Mouse (Mus musculus) lung, embryonic 16.5 days (tissue): ENCODE measurements at regions not wholly inside any gene's neighbourhood (a gene's known extent, or its start where the extent isn't known, plus 50 kb on each side); places are given as distances from the start of the nearest gene placed in this dataset.
A peak's percentile ranks its signal among the peaks of the same experiment; 100 is the strongest.

Source experiments
- ATAC-seq: fragments of 200-750 bp; cut with Nextera tagmentation; 2 replicates; pipeline ENCODE4 v1.8.0; 2017; ENCODE audit warnings: low read depth, mild to moderate bottlenecking, moderate library complexity
- H3K27ac ChIP-seq: fragments of 300-500 bp; sonication (generic); 2 replicates; pipeline ENCODE4 v1.5.1; 2014; ENCODE audit warnings: mild to moderate bottlenecking, control low read depth, low read length
- H3K27me3 ChIP-seq: fragments of 300-500 bp; sonication (generic); 2 replicates; pipeline ENCODE4 v1.6.1; 2014; ENCODE audit warnings: low read depth, low read length, mixed read lengths; ENCODE audit not compliant: control insufficient read depth, insufficient read depth
- H3K36me3 ChIP-seq: fragments of 300-500 bp; sonication (generic); 2 replicates; pipeline ENCODE4 v1.6.1; 2014; ENCODE audit warnings: low read length; ENCODE audit not compliant: control insufficient read depth, insufficient read depth
- H3K4me1 ChIP-seq: fragments of 300-500 bp; sonication (generic); replicated peaks from 2 replicates; pipeline ENCODE4 v1.6.1; 2014; ENCODE audit warnings: low read length, mixed read lengths; ENCODE audit not compliant: control insufficient read depth, insufficient read depth
- H3K4me2 ChIP-seq: fragments of 300-500 bp; sonication (generic); 2 replicates; pipeline ENCODE4 v1.6.1; 2014; ENCODE audit warnings: low read depth, low read length, control low read depth
- H3K4me3 ChIP-seq: fragments of 300-500 bp; sonication (generic); 2 replicates; pipeline ENCODE4 v1.5.1; 2014; ENCODE audit warnings: mild to moderate bottlenecking, low read length, control low read depth
- H3K9ac ChIP-seq: fragments of 300-500 bp; sonication (generic); 2 replicates; pipeline ENCODE4 v1.6.1; 2014; ENCODE audit warnings: low read length, control low read depth
- H3K9me3 ChIP-seq: fragments of 300-500 bp; sonication (generic); 2 replicates; pipeline ENCODE4 v1.6.1; 2016; ENCODE audit warnings: low read length; ENCODE audit not compliant: control insufficient read depth
- WGBS: fragments of 180-500 bp; shearing (Covaris S2); extraction: QIAGEN DNeasy Blood & Tissue Kit; methylation state at CpG from one replicate; pipeline ENCODE4 v1.1.7; 2014; 5-methylcytosine and 5-hydroxymethylcytosine counted together

- Histone ChIP-seq H3K4me1 (no peaks in the 10 kb centered on the region), H3K27ac (no peak overlapping the region), H3K36me3 (no peaks in the 10 kb centered on the region), H3K4me2 (no peak overlapping the region), H3K4me3 (no peak overlapping the region), H3K9ac (no peak overlapping the region), H3K27me3 (no peaks in the 10 kb centered on the region), H3K9me3 (no peaks in the 10 kb centered on the region)
- no peak for ATAC-seq
- 62% methylated on average over 3 of the region's 3 CpGs for WGBS
These were observed 266.8 kb upstream of the Irx4 start for GRCm38 (mm10) chr13:72993410-72993858.

- H3K27ac ChIP-seq = no peak overlapping the region
- no peaks in the 10 kb centered on the region for H3K27me3 ChIP-seq
- H3K4me2 ChIP-seq = no peak overlapping the region
- H3K4me1 ChIP-seq = no peaks in the 10 kb centered on the region
- no peak overlapping the region for H3K9ac ChIP-seq
- H3K9me3 ChIP-seq = no peaks in the 10 kb centered on the region
- H3K36me3 ChIP-seq = no peaks in the 10 kb centered on the region
- ATAC-seq = no peak
- no peak overlapping the region for H3K4me3 ChIP-seq
These were observed 265.7 kb upstream of the Irx4 start for GRCm38 (mm10) chr13:72994538-72994937.

DNA sequence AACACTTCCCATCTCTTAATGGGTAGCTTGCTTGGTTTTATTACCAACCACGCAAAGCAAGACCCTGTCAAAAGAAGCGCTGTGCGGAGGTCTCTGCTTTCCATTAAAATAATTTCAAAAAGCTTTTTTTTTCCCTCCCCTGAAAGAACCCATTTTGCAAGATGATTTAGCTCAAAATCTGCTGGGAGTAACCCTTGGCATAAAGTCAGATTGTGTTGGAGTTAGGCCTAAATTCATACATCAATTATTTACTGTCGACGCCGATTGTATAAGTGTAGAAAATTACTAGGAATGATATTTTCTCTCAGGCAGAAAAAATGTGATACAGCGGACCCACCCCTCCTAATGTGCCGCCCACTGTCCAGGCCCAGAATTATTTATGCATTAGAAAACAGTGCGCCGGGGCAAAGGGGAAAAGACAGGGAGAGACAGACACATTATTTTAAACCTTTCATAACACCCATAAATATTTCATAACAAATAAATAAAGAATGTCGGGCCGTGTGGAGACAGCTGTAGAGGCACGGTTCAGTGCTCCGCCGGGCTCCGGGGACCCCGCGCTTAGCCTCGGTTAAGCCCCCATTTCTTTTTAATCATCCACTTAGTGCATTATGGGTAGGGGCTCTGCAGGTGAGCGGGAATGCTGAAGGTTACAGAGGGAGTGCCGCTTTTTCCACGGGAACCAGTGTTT, 251.3 kb upstream of the Irx4 start:
- no peaks in the 10 kb centered on the region for H3K27me3 ChIP-seq
- no peak overlapping the region for H3K27ac ChIP-seq
- ATAC-seq = no peak
- H3K9ac ChIP-seq = no peak overlapping the region
- no peak overlapping the region for H3K4me3 ChIP-seq
- H3K36me3 ChIP-seq = no peaks in the 10 kb centered on the region
- whole genome bisulfite sequencing = 45% methylated on average over 22 of the region's 22 CpGs
- no peaks in the 10 kb centered on the region for H3K9me3 ChIP-seq
- H3K4me1 ChIP-seq = no peaks in the 10 kb centered on the region
- H3K4me2 ChIP-seq = no peak overlapping the region

GRCm38 (mm10) chr13:73009547-73010475, 250.5 kb upstream of the Irx4 start:
- Histone ChIP-seq H3K9ac (no peak overlapping the region), H3K4me2 (no peak overlapping the region), H3K4me1 (no peaks in the 10 kb centered on the region), H3K4me3 (no peak overlapping the region), H3K36me3 (no peaks in the 10 kb centered on the region), H3K27ac (no peak overlapping the region), H3K27me3 (no peaks in the 10 kb centered on the region), H3K9me3 (no peaks in the 10 kb centered on the region)
- ATAC-seq = no peak
- WGBS = 75% methylated on average over 15 of the region's 15 CpGs

DNA sequence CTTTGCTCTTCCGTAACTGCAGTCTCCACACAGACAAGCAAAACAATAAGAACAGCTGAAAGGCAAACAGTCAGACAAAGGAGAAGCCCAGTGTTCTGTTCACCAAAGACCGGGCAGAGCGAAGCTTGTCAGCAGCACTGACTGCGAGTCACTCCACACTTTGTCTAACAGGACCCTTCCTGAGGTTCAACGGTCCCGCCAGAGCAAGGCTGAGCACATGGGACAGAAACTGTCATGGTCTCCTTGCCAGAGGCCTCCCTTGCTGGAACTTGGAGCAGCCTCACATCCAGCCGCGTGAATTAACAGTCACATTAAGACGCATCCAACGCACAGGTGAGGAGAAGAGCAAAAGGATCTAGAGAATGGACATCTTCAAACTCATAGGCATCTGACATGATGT, 241.1 kb upstream of the Irx4 start:
- Histone ChIP-seq H3K36me3 (no peaks in the 10 kb centered on the region), H3K9me3 (no peaks in the 10 kb centered on the region), H3K27me3 (no peaks in the 10 kb centered on the region), H3K4me1 (no peaks in the 10 kb centered on the region), H3K4me3 (no peak overlapping the region), H3K27ac (no peak overlapping the region), H3K4me2 (no peak overlapping the region), H3K9ac (no peak overlapping the region)
- 80% methylated on average over 10 of the region's 10 CpGs for WGBS
- ATAC-seq = no peak

GRCm38 (mm10) chr13:73031217-73031616, 229.1 kb upstream of the Irx4 start:
- no peak overlapping the region for H3K9ac ChIP-seq
- 36% methylated on average over 3 of the region's 3 CpGs for WGBS
- no peak overlapping the region for H3K4me2 ChIP-seq
- no peaks in the 10 kb centered on the region for H3K9me3 ChIP-seq
- H3K4me3 ChIP-seq = no peak overlapping the region
- ATAC-seq = no peak; the same call in 1 of the 2 replicates
- H3K27ac ChIP-seq = no peak overlapping the region
- H3K4me1 ChIP-seq = no peaks in the 10 kb centered on the region
- no peaks in the 10 kb centered on the region for H3K36me3 ChIP-seq
- H3K27me3 ChIP-seq = no peaks in the 10 kb centered on the region

DNA sequence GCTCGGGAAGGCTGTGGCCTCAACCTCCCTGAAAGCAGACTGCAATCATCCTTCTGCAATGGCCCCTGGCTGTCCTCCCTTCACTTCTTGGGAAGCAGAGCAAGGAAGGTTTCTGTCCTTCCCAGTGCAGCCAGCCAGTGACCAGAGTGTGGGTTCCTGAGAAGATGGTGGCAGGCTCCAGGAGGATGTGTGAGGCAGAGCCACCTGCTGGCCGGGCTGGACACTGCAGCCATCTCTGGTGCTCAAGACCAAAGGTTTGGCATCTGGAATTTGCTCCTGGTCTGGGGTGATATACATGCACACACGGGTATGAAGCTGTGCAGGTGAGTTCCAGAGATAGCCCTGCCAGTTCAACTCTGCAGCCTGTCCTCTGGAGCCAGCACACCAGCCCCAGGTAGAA, 227.2 kb upstream of the Irx4 start:
- Histone ChIP-seq H3K4me3 (no peak overlapping the region), H3K4me1 (no peaks in the 10 kb centered on the region), H3K4me2 (no peak overlapping the region), H3K36me3 (no peaks in the 10 kb centered on the region), H3K9ac (no peak overlapping the region), H3K27ac (no peak overlapping the region), H3K27me3 (no peaks in the 10 kb centered on the region), H3K9me3 (no peaks in the 10 kb centered on the region)
- WGBS = 26% methylated on average over 3 of the region's 3 CpGs
- peak; percentile 17; the same call in 1 of the 2 replicates for ATAC-seq

GRCm38 (mm10) chr13:73034065-73034831, 226.0 kb upstream of the Irx4 start:
- Histone ChIP-seq H3K4me3 (no peak overlapping the region), H3K9me3 (no peaks in the 10 kb centered on the region), H3K4me2 (no peak overlapping the region), H3K27ac (no peak overlapping the region), H3K27me3 (no peaks in the 10 kb centered on the region), H3K9ac (no peak overlapping the region), H3K36me3 (no peaks in the 10 kb centered on the region), H3K4me1 (no peaks in the 10 kb centered on the region)
- 21% methylated on average over 10 of the region's 10 CpGs for WGBS
- no peak for ATAC-seq

- no peak overlapping the region for H3K4me3 ChIP-seq
- WGBS = 75% methylated on average over 10 of the region's 10 CpGs
- H3K4me2 ChIP-seq = no peak overlapping the region
- no peaks in the 10 kb centered on the region for H3K9me3 ChIP-seq
- no peak overlapping the region for H3K9ac ChIP-seq
- H3K27me3 ChIP-seq = no peaks in the 10 kb centered on the region
- no peak overlapping the region for H3K27ac ChIP-seq
- ATAC-seq = no peak
- H3K4me1 ChIP-seq = no peaks in the 10 kb centered on the region
- no peaks in the 10 kb centered on the region for H3K36me3 ChIP-seq
These were observed 225.4 kb upstream of the Irx4 start for GRCm38 (mm10) chr13:73034886-73035285.
